Mouse (Mus musculus) brown adipose tissue, adult 24 weeks (tissue): ENCODE measurements around the gene Kirrel. TPM values are rescaled to one million over a fixed set of nuclear protein-coding genes. Genes with fewer than 3 reads are reported as not detected.

Source experiments
- H3K27ac ChIP-seq: fragments of 200-500 bp; replicated peaks from 2 replicates; pipeline ENCODE4 v1.5.1; 2012; ENCODE audit warnings: low read depth, mild to moderate bottlenecking, low read length
- H3K4me1 ChIP-seq: fragments of 200-500 bp; 2 replicates; pipeline ENCODE4 v1.6.1; 2012; ENCODE audit warnings: low read length, mixed read lengths; ENCODE audit not compliant: control insufficient read depth, insufficient read depth, insufficient read length
- H3K4me3 ChIP-seq: fragments of 200-500 bp; 2 replicates; pipeline ENCODE4 v1.5.1; 2012; ENCODE audit warnings: low read depth, mild to moderate bottlenecking, low read length, moderate library complexity; ENCODE audit not compliant: insufficient read depth
- polyA plus RNA-seq: library from polyadenylated mRNA; stranded (reverse); fragments of >200 nt; gene quantifications from 2 replicates; pipeline ENCODE4 v1.2.4, GENCODE M21; 2012; ENCODE audit not compliant: missing spikeins, insufficient read depth, insufficient read length

The Kirrel gene
- polyA plus RNA-seq, 1 experiment: 4.8 TPM

- Histone ChIP-seq H3K4me1 (0 out of 2 replicates have a peak, but pooled peaks cover 2% of the 10 kb centered on the region), H3K4me3 (peak overlapping the region; percentile 69), H3K27ac (peak overlapping the region; percentile 55)
Measured at GRCm38 (mm10) chr3:87173486-87174085, 961 bp downstream of the Kirrel start.

- Histone ChIP-seq H3K4me3 (peak overlapping the region; percentile 69), H3K27ac (peak overlapping the region; percentile 55), H3K4me1 (0 out of 2 replicates have a peak, but pooled peaks cover 2% of the 10 kb centered on the region)
Measured at GRCm38 (mm10) chr3:87173103-87173444, 1.5 kb downstream of the Kirrel start.

DNA sequence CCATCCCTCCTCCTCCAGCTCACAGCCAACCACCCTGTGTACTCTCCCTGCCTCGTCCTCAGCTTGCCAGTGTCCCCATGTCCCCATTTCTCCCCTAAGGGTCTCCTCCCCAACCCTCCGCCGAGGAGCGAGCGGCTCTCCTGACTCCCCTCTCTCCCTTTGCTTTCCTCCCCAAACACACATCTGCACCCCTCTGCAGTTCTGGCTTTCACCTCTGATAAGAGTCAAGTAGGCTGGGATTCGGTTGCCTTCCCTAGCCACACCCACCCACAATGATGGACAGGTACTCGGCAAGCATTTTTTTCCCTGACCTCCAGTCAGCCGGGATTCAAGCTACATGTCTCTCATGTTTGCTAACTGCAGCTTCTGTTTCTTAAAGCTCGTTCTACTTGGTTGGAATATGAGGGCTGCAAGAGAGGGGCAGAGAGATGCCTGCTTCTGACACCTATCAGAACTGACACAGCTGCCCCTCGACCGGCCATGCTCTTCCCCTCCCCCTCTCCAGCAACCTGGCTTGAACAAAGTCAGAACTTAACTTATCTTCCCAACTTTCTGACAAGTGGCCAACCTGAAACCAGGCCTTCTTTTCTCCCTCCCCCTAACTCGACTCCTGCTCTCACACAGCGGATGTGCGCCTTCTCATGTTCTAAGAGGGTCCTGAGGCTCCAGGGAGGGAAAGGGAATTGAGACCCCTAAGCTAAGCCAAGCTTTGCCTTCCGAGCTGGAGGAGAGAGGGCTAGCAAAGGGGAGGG is 2.0 kb downstream of the Kirrel start:
- H3K4me3 ChIP-seq: peak overlapping the region; percentile 69
- peak overlapping the region; percentile 55 for H3K27ac ChIP-seq
- 0 out of 2 replicates have a peak, but pooled peaks cover 2% of the 10 kb centered on the region for H3K4me1 ChIP-seq

- H3K4me3 ChIP-seq: peak overlapping the region; percentile 35
- peaks cover 5% of the 10 kb centered on the region; the same call in 1 of the 2 replicates for H3K4me1 ChIP-seq
- H3K27ac ChIP-seq: no peak overlapping the region
Measured at GRCm38 (mm10) chr3:87171201-87172100, 3.1 kb downstream of the Kirrel start.

DNA sequence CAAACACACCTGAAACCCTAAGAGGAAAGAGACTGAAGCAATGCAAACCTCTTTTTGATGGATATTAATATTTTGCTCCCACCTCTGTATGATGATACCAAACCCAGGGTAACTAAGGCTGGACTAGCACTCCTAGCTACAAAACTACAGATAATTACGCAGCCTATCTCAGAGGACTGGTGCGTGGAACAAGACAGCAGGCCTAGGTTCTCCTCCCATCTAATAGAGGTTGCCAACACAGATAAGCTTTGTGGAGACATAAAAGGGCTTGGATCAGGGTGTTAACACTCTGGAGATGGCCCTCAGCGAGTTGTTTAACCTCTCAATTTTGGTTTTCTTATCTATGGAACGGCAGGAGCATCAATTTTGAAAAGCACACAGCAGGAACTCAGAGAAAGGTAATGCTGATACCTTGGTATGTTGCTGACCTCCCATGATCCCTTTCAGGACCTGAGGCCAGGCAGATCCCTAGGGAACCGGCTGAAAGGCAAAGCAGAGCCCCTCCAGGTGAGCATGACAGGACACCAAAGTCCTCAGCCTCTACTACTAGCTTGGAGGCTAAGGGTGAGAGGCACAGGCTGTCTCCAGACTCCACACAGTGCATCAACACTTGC is 5.0 kb downstream of the Kirrel start:
- H3K27ac ChIP-seq: no peak overlapping the region
- H3K4me1 ChIP-seq: peaks cover 5% of the 10 kb centered on the region; the same call in 1 of the 2 replicates
- H3K4me3 ChIP-seq: no peak overlapping the region

DNA sequence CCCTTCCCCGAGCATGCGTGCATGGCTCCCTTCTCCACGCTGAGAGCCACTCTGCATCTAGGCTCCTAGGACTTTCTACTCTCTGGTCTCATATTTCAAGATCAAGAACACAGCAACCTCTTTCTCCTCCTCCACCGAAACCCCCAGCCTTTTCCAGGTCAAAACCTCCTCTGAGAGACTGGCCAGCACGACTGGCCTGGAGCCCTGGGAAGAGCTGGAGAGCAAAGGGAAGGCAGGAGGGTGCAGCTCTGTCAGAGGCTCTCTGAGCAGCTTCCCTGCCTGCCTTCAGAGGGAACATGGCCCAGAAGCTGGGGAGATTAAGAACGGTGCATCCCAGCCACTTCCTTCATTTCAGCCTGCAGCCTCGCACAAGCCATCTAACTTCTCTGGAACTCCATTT is 5.8 kb downstream of the Kirrel start:
- peaks cover 5% of the 10 kb centered on the region; the same call in 1 of the 2 replicates for H3K4me1 ChIP-seq
- no peak overlapping the region for H3K27ac ChIP-seq
- no peak overlapping the region for H3K4me3 ChIP-seq

DNA sequence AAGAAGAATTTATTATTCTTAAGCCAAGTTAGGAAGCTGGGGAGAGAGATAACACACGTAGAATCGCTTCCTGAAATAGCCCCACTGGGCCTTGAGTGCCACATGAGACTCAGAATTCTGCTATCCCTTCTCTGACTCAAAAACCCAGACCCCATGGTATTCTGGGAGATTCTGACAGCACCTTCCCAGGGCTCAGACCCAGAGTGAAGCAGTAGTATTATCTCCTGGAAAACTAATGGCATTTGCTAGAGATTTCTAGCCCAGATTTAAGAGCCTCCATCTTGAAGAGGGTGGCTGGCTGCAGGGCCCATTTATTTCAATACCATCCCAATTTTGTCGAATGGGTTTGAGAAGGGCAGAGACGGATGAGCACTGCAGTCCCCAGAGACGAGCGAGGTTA is 6.9 kb downstream of the Kirrel start:
- Histone ChIP-seq H3K27ac (no peak overlapping the region), H3K4me1 (peaks cover 5% of the 10 kb centered on the region; the same call in 1 of the 2 replicates), H3K4me3 (no peak overlapping the region)

GRCm38 (mm10) chr3:87165291-87165881 is 9.2 kb downstream of the Kirrel start:
- peaks cover 3% of the 10 kb centered on the region; the same call in 1 of the 2 replicates for H3K4me1 ChIP-seq
- peak overlapping the region; percentile 34; the same call in 1 of the 2 replicates for H3K27ac ChIP-seq
- no peak overlapping the region for H3K4me3 ChIP-seq

GRCm38 (mm10) chr3:87164099-87164815 is 10.3 kb downstream of the Kirrel start:
- Histone ChIP-seq H3K4me3 (no peak overlapping the region), H3K27ac (no peak overlapping the region), H3K4me1 (peaks cover 5% of the 10 kb centered on the region)

DNA sequence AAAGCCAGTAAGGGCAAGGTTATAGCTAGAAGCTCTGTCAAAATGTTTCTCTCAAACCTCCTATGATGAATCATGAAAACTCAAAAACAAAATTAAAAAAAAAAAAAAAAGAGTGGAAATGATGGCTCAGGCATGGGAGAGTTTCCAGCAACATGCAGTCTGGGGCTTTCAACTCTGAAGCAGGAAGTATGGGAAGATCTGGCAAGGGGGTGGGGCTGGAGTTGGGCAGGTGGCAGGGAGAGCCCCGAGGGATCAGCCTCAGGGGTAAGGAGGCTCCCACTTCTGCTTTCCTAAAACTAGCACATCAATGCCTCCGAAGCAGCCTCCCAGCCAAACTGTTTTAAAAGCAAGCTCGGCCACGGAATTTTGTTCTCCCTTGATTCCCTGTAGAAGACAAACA is 11.4 kb downstream of the Kirrel start:
- H3K4me3 ChIP-seq: no peak overlapping the region
- peaks cover 12% of the 10 kb centered on the region for H3K4me1 ChIP-seq
- H3K27ac ChIP-seq: peak overlapping the region; percentile 2; the same call in 1 of the 2 replicates

- peak overlapping the region; percentile 2; the same call in 1 of the 2 replicates for H3K27ac ChIP-seq
- H3K4me3 ChIP-seq: no peak overlapping the region
- H3K4me1 ChIP-seq: peaks cover 13% of the 10 kb centered on the region
Measured at GRCm38 (mm10) chr3:87162380-87162779, 12.2 kb downstream of the Kirrel start.

DNA sequence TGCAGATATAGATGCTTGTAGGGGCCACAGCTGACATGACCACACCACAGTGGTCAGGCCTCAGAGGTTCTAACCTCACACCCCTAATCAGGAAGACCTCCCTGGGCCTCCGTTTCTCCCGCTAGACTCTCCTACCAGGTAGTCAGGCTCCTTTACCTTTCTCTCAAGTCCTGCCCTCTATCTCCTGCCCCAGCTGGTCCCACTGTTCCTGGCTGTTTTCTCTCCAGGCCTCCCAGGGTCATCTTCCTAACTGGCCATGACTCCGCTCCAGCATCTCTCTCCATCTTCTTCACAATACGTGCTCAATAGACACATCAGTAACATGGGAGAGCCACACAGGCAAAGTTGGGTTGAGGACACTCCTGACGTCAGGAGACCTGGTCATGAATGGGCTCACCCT is 12.9 kb downstream of the Kirrel start:
- Histone ChIP-seq H3K4me1 (peaks cover 17% of the 10 kb centered on the region), H3K27ac (no peak overlapping the region), H3K4me3 (no peak overlapping the region)

GRCm38 (mm10) chr3:87160819-87161509 is 13.6 kb downstream of the Kirrel start:
- Histone ChIP-seq H3K4me1 (peaks cover 19% of the 10 kb centered on the region), H3K27ac (no peak overlapping the region), H3K4me3 (no peak overlapping the region)
